Mouse (Mus musculus): Measurements from ENCODE around the gene Hand2.

Hand2 gene

DNA sequence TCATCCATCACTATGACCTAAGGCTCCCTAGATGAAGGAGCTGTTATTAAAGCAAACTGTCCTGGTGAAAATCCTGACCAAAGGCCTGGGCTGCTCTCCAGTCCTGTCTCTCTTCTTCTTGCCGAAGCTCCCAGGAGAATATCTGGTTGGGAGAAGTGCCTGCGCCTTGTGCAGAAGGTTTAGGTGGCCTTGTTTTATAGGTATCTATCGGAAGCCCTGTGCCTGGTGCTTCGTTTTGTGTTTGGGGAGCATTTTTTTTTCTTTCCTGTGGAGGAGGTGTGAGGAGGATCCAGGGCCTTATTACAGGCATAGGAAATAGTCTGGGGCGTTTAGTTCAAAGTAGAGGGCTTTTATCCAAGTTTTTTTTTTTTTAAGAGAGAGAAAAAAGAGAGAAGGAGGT, 3.9 kb downstream of the Hand2 start:
- DNase-seq (ENCODE audit: low read depth, low spot score), result no peak

DNA sequence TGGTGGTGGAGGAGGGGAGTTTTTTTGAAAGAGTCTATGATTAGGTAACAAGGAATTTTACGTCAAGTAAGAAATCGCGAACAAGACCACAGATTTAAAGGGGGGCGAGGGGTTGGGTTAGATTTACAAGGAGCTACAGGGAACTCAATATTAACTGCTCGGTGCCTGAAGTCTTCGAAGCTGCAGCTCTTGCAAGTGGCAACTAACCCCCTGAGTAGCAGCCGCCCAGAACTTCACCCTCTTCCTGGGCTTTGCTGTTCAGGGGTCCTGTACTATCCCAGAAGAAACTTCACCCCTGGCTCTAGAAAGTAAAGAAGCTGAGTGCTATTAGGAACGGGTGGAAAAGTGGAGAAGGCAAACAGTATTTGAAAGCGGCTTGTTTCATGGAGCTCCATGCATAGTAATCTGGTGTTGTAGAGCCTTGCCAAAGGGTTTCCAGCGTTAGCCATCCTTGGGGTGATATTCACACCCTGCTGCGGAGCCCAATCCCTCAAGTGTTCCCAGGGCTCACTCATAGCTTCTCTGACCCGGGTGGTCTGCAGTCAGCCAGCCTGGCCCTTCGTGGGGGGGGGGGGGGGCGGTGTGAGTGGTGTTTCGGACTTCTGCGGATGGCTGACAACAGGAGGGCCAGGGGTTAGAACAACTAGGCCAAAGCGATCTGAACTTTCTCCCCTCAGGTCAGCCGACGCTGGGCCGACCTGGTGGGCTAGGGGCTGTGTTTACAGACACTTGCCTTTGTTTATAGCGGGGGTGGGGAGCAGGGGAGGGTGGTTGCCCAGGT, 4.5 kb downstream of the Hand2 start:
- no peak for DNase-seq (ENCODE audit: low read depth, low spot score)

DNA sequence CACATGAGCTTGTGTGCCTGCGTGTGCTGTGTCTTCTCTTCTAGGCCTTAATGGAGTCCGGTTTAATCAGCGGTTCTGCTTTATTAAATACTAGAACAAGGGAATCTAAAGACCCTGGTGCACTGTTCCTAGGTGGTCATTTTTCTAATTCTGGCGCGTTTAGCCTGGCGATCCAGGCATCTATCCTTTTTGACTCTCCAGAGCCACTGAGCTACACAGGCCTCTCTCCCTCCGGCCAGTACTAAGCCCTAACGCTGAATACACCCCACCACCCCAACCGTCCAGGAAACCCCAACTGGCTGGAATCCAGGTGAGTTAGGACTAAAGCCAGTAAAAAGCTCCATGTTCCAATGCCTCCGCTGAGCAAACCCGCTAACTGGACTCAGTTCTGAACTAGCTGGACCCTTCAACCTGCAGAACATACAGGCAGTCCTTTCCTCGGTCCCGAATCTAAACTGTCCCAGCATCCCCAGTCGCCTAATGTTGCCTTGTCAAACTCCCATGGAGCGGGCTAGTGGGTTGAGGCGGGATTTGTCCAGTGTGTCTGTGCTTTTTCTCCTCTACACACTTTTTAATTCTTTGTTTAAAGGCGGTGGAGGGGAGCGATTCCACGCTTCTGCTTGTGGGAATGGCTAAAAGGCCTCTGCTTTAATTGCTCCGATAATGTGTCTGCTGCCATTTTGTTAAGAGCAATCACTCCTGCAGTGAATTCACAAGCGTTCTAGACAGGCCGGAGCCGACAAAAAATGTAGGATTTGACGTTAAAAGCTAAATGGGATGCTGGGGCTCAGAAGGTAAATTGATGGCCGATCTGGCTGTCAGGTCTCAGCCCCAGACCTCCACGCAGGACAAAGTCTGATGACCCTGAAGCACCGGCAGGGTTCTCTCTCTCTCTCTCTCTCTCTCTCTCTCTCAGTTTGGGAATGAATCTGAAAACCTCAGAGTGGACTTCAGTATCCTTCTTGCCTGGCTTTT, 5.6 kb downstream of the Hand2 start:
- DNase-seq (ENCODE audit: low read depth, low spot score), result no peak

- DNase-seq (ENCODE audit: low read depth, low spot score), result peak; percentile 73
These were observed 6.7 kb downstream of the Hand2 start for GRCm38 (mm10) chr8:57327281-57328160.

- peak; percentile 64 for DNase-seq (ENCODE audit: low read depth, low spot score)
These were observed 7.6 kb downstream of the Hand2 start for GRCm38 (mm10) chr8:57328161-57328920.

GRCm38 (mm10) chr8:57328931-57329341, 8.2 kb downstream of the Hand2 start:
- DNase-seq (ENCODE audit: low read depth, low spot score), result no peak

- no peak for DNase-seq (ENCODE audit: low read depth, low spot score)
These were observed 9.3 kb downstream of the Hand2 start for GRCm38 (mm10) chr8:57330106-57330505.

DNA sequence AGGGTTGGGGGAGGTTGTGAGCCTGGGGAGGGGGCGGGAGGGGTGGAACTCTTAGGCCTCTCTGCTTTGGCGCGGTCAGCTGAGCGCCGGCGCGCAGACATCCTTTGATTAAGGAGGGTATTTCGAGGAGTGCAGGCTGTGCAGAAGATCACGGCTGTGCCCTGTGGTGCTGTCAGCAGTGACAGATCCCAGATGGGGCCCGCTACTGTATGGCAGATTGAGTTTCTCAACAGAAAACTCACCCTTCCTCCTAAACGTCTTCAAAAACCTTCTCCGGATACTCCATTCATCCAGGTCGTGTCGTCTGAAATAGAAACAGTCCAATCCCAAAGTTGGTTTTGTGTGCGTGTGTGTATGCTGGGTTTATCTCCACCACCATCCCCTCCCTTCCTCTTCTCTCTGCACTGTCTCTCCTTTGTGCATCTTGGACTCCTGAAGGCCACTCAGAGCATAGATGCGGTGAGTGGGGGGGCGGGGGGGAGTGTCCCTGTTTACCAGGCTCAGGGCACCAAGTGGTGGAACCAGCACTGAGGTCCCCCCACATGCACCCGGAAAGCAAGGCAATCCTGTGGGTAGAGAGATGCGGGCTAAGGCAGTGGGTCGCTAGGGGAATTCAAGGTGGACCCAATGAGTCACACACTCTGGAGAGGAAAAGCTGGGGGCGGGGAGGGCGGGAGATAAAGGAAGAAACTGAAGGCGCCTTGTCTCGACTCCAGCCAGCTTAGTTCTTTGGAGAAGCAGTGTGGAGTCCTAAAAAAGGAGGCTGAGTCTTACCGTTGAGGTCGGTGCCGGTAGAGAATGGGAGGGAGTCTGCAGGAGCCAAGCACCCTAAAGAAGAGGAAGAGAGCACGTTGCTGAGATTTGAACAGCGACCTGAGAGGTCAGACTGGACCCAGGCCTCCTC, 11.2 kb downstream of the Hand2 start:
- DNase-seq (ENCODE audit: low read depth, low spot score), result no peak

DNA sequence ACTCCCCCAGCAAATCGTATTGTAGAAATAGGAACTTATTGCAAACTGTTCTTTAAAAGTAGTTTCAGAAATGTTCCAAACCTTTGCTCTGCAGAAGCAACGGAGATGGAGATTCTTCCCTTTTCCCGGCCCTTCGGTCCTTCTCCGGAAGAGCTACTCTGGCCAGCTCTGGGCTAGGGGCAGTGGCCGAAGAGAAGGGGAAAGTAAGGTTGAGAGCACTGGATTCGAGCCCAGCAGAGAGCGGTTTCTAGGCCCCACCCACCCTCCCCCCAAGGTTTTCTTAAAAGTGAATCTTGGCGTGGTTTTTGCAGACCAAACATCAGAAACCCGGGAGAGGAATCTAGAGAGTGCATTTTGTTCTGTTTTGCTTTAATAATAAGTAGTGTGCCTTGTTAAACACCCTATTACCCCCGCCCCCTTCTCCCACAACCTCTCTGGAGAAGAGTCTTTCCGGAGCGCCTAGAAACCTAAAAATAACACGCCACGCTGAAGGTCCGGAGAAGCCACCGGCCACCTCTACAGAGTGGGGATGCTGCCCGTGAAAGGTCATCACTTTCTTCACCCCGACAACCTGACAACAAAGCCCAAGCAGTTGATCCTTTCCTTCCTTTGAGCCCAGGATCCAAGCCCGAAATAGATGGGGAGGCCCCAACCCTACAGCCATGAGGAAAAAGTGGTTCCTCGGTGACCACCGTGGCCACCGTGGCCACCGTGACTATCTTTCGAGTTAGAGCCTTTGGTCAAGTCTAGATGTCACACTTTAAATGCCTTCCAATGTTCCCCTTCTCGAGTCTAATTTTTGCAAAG, 12.1 kb downstream of the Hand2 start:
- no peak for DNase-seq (ENCODE audit: low read depth, low spot score)

- peak; percentile 63 for DNase-seq (ENCODE audit: low read depth, low spot score)
These were observed 12.6 kb downstream of the Hand2 start for GRCm38 (mm10) chr8:57333483-57333770.

- DNase-seq (ENCODE audit: low read depth, low spot score), result peak; percentile 83
These were observed 13.2 kb downstream of the Hand2 start for GRCm38 (mm10) chr8:57333795-57334551.

GRCm38 (mm10) chr8:57334714-57335113, 13.9 kb downstream of the Hand2 start:
- DNase-seq (ENCODE audit: low read depth, low spot score), result no peak

- no peak for DNase-seq (ENCODE audit: low read depth, low spot score)
These were observed 16.7 kb downstream of the Hand2 start for GRCm38 (mm10) chr8:57337271-57338030.

GRCm38 (mm10) chr8:57339711-57340650, 19.2 kb downstream of the Hand2 start:
- no peak for DNase-seq (ENCODE audit: low read depth, low spot score)

DNA sequence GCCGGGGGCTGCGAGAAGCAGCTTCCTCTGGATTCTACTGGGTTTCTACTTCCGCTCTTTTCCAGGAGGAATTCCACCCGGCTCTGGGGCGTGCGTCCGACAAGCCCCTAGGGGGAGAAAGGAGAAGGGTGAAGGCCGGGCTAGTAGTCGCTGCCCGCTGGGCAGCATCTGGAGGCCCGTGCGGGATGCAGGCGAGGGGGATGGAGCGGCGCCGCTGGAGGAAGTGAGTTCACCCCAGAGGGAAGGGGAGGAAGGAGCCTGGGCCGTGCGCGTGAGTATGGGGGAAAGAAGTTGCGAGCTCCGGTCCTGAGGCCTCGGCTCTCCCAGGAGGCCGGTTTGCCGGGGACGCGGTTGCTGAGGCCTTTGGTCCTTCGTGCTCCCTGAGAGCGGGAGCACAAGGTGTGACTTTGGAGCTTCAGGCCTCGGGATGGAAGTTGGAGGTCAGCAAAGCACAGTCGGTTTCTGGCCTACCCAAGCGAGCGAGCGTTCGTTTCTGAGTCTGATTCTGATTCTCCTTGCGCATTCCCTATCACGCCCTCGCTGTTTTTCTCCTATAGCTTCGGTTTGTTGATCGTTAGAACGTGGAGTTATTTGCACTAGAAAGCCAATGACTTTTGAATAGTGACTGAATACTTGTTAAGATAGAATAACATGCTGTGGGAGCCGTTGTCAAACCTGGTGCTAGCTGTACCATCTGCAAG, 20.2 kb downstream of the Hand2 start:
- peak; percentile 69 for DNase-seq (ENCODE audit: low read depth, low spot score)

GRCm38 (mm10) chr8:57341541-57341840, 20.7 kb downstream of the Hand2 start:
- peak; percentile 45 for DNase-seq (ENCODE audit: low read depth, low spot score)

All from ES-CJ7 (cell line).